Mouse (Mus musculus): Measurements from ENCODE around the gene Limd2. TPM values are rescaled to one million over a fixed set of nuclear protein-coding genes. Genes with fewer than 3 reads are reported as not detected.
"Not testable (repeated sequence)": the region's sequence is repeated elsewhere in the genome, so short reads cannot be mapped to it uniquely, and the experiment has no call there.

Gene Limd2
- polyA plus RNA-seq, 1 experiment from 2014 or later = 216 TPM

DNA sequence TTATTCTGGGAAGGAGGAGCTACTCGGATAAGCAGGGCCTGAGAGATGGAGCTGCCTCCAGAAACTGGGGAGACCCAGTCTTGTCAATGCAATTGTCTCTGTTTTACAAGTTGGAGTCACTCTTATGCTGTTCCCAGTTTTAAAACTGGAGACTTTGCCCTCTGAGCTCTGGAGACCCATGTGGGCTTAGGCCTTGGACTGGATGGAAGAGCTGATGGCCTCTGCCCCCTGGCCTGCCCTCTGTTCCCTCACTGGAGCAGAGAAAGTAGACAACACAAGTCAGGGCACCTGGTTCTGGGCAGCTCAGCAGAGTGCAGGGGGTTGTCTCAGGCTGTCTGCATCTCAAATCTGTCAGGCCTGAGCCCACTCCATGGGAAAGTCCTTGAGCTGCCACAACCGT lies 5.9 kb downstream of the Limd2 start:
- no peak for ATAC-seq (ENCODE audit: low FRiP score, low TSS enrichment)
- Histone ChIP-seq H3K4me3 (ENCODE audit: low read length) (no peak overlapping the region), H3K27me3 (ENCODE audit: control insufficient read depth, insufficient read depth, low read length) (no peaks in the 10 kb centered on the region), H3K4me2 (replicated peaks; ENCODE audit: low read depth, low read length) (no peak overlapping the region), H3K9ac (ENCODE audit: low read depth, low read length) (no peak overlapping the region), H3K4me1 (ENCODE audit: control insufficient read depth, insufficient read depth, low read length) (peaks cover 13% of the 10 kb centered on the region), H3K9me3 (ENCODE audit: control insufficient read depth, low read length) (no peaks in the 10 kb centered on the region), H3K36me3 (ENCODE audit: control insufficient read depth, insufficient read depth, low read length) (peaks cover 84% of the 10 kb centered on the region), H3K27ac (ENCODE audit: low read depth, low read length) (no peak overlapping the region)
- WGBS = 58% methylated on average over 2 of the region's 2 CpGs

- no peak overlapping the region for H3K27ac ChIP-seq (ENCODE audit: low read depth, low read length)
- no peaks in the 10 kb centered on the region for H3K27me3 ChIP-seq (ENCODE audit: control insufficient read depth, insufficient read depth, low read length)
- ATAC-seq (ENCODE audit: low FRiP score, low TSS enrichment) = no peak
- no peak overlapping the region for H3K9ac ChIP-seq (ENCODE audit: low read depth, low read length)
- no peak overlapping the region for H3K4me2 ChIP-seq (replicated peaks; ENCODE audit: low read depth, low read length)
- H3K4me1 ChIP-seq (ENCODE audit: control insufficient read depth, insufficient read depth, low read length) = peaks cover 11% of the 10 kb centered on the region
- H3K36me3 ChIP-seq (ENCODE audit: control insufficient read depth, insufficient read depth, low read length) = peaks cover 91% of the 10 kb centered on the region
- 84% methylated on average over 5 of the region's 5 CpGs for WGBS
- no peak overlapping the region for H3K4me3 ChIP-seq (ENCODE audit: low read length)
- H3K9me3 ChIP-seq (ENCODE audit: control insufficient read depth, low read length) = no peaks in the 10 kb centered on the region
Observed at GRCm38 (mm10) chr11:106154091-106154490, 6.6 kb downstream of the Limd2 start.

DNA sequence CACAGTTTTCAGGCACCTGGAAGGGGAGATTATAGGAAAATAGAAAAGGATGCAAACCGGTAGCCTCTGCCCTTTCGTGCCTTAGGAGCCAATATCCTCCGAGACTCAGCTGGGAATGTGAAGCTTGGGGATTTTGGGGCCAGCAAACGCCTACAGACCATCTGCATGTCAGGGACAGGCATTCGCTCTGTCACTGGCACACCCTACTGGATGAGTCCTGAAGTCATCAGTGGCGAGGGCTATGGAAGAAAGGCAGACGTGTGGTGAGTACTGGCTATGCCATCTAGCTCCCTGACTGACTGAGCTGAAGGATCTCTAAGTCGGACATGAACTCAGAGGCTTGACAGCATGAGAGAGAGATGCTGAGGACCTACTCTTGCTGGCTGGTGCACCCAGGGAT lies 8.5 kb downstream of the Limd2 start:
- Histone ChIP-seq H3K9me3 (ENCODE audit: control insufficient read depth, low read length) (no peaks in the 10 kb centered on the region), H3K36me3 (ENCODE audit: control insufficient read depth, insufficient read depth, low read length) (peaks cover 95% of the 10 kb centered on the region), H3K27ac (ENCODE audit: low read depth, low read length) (no peak overlapping the region), H3K27me3 (ENCODE audit: control insufficient read depth, insufficient read depth, low read length) (no peaks in the 10 kb centered on the region), H3K9ac (ENCODE audit: low read depth, low read length) (no peak overlapping the region), H3K4me3 (ENCODE audit: low read length) (no peak overlapping the region), H3K4me2 (replicated peaks; ENCODE audit: low read depth, low read length) (no peak overlapping the region), H3K4me1 (ENCODE audit: control insufficient read depth, insufficient read depth, low read length) (no peaks in the 10 kb centered on the region)
- ATAC-seq (ENCODE audit: low FRiP score, low TSS enrichment) = no peak
- WGBS = 86% methylated on average over 8 of the region's 8 CpGs

DNA sequence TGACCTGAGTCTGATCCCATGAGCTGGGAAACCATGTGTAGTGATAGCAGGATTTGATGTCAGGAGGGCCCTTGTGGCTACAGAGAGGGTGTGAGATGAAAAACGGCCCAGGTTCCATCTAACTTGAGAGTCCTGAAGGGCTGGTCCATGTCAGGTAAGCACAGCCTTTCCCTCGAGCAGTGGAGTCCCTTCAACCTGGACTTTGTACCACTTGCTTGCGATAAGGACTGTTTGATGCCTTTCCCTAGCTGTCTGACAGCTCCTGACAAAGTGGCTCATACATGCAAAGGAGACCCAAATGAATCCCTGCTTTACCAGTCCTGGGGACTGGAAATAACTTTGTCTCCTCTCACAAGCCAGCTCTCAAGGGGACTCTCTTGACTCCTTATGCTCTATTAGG lies 9.4 kb downstream of the Limd2 start:
- Histone ChIP-seq H3K36me3 (ENCODE audit: control insufficient read depth, insufficient read depth, low read length) (peaks cover 85% of the 10 kb centered on the region), H3K4me2 (replicated peaks; ENCODE audit: low read depth, low read length) (no peak overlapping the region), H3K27ac (ENCODE audit: low read depth, low read length) (no peak overlapping the region), H3K27me3 (ENCODE audit: control insufficient read depth, insufficient read depth, low read length) (no peaks in the 10 kb centered on the region), H3K9ac (ENCODE audit: low read depth, low read length) (no peak overlapping the region), H3K4me1 (ENCODE audit: control insufficient read depth, insufficient read depth, low read length) (no peaks in the 10 kb centered on the region), H3K4me3 (ENCODE audit: low read length) (no peak overlapping the region), H3K9me3 (ENCODE audit: control insufficient read depth, low read length) (no peaks in the 10 kb centered on the region)
- 82% methylated on average over 3 of the region's 3 CpGs for WGBS
- no peak for ATAC-seq (ENCODE audit: low FRiP score, low TSS enrichment)

- no peaks in the 10 kb centered on the region for H3K9me3 ChIP-seq (ENCODE audit: control insufficient read depth, low read length)
- no peaks in the 10 kb centered on the region for H3K27me3 ChIP-seq (ENCODE audit: control insufficient read depth, insufficient read depth, low read length)
- 39% methylated on average over 8 of the region's 8 CpGs for WGBS
- H3K4me1 ChIP-seq (ENCODE audit: control insufficient read depth, insufficient read depth, low read length) = peaks cover 8% of the 10 kb centered on the region; the same call in 1 of the 2 replicates
- H3K4me3 ChIP-seq (ENCODE audit: low read length) = no peak overlapping the region
- peak overlapping the region; percentile 3; the same call in 1 of the 2 replicates for H3K9ac ChIP-seq (ENCODE audit: low read depth, low read length)
- ATAC-seq (ENCODE audit: low FRiP score, low TSS enrichment) = peak; percentile 83; the same call in 1 of the 2 replicates
- H3K4me2 ChIP-seq (replicated peaks; ENCODE audit: low read depth, low read length) = peak overlapping the region; percentile 12; the same call in 1 of the 2 replicates
- H3K27ac ChIP-seq (ENCODE audit: low read depth, low read length) = peak overlapping the region; percentile 81
- H3K36me3 ChIP-seq (ENCODE audit: control insufficient read depth, insufficient read depth, low read length) = peaks cover 26% of the 10 kb centered on the region; the same call in 1 of the 2 replicates
Observed at GRCm38 (mm10) chr11:106134580-106135528, 25.8 kb downstream of the Limd2 start.

DNA sequence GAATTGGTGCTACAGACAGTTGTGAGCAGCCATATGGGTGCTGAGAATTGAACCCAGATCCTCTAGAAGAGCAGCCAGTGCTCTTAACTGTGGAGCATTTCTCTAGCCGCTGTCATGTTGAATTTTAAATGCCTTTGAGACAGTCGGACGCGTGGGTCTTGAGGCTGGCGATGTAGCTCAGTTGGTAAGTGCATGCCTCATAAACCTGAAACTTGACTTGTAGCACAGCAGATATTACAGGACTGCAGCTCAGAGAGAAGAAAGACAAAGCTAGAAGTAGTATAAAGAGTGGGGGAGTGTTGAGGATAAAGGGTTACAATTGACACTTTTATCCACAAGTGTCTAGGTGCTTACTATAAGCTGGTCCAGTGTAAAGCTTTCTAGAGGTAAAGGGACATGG lies 28.1 kb downstream of the Limd2 start:
- Histone ChIP-seq H3K9ac (ENCODE audit: low read depth, low read length) (no peak overlapping the region), H3K9me3 (ENCODE audit: control insufficient read depth, low read length) (no peaks in the 10 kb centered on the region), H3K4me3 (ENCODE audit: low read length) (no peak overlapping the region), H3K27me3 (ENCODE audit: control insufficient read depth, insufficient read depth, low read length) (no peaks in the 10 kb centered on the region), H3K4me1 (ENCODE audit: control insufficient read depth, insufficient read depth, low read length) (peaks cover 8% of the 10 kb centered on the region; the same call in 1 of the 2 replicates), H3K27ac (ENCODE audit: low read depth, low read length) (no peak overlapping the region), H3K36me3 (ENCODE audit: control insufficient read depth, insufficient read depth, low read length) (peaks cover 31% of the 10 kb centered on the region), H3K4me2 (replicated peaks; ENCODE audit: low read depth, low read length) (no peak overlapping the region)
- 59% methylated on average over 5 of the region's 5 CpGs for WGBS
- no peak for ATAC-seq (ENCODE audit: low FRiP score, low TSS enrichment)

- 90% methylated on average over 1 of the region's 1 CpGs for WGBS
Observed at GRCm38 (mm10) chr11:106129477-106129876, 31.2 kb downstream of the Limd2 start.

DNA sequence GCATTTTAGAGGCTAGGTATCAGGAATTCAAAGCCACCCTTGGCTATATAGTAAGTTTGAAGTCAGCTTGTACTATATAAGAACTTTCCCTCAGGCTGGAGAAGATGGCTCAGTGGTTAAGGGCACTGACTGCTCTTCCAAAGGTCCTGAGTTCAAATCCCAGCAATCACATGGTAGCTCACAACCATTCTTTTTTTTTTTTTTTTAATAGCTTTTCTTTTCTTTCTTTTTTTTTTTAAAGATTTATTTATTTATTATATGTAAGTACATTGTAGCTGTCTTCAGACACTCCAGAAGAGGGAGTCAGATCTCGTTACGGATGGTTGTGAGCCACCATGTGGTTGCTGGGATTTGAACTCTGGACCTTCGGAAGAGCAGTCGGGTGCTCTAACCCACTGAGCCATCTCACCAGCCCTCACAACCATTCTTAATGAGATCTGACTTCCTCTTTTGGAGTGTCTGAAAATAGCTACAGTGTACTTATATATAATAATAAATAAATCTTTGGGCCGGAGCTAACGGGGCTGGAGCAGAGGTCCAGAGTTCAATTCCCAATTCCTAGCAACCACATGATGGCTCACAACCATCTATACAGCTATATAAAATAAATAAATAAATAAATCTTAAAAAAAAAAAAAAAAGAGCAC lies 33.8 kb downstream of the Limd2 start:
- not testable (repeated sequence) for H3K9ac ChIP-seq (ENCODE audit: low read depth, low read length); H3K4me2 ChIP-seq (replicated peaks; ENCODE audit: low read depth, low read length); H3K4me3 ChIP-seq (ENCODE audit: low read length); H3K9me3 ChIP-seq (ENCODE audit: control insufficient read depth, low read length); ATAC-seq (ENCODE audit: low FRiP score, low TSS enrichment); H3K4me1 ChIP-seq (ENCODE audit: control insufficient read depth, insufficient read depth, low read length); H3K27me3 ChIP-seq (ENCODE audit: control insufficient read depth, insufficient read depth, low read length); H3K27ac ChIP-seq (ENCODE audit: low read depth, low read length)
- WGBS = 95% methylated on average over 4 of the region's 6 CpGs
- peaks cover 46% of the 10 kb centered on the region for H3K36me3 ChIP-seq (ENCODE audit: control insufficient read depth, insufficient read depth, low read length)

More at GRCm38 (mm10) chr11:106129477-106129876, 31.2 kb downstream of the Limd2 start:
- H3K4me2 ChIP-seq (replicated peaks; ENCODE audit: low read depth, low read length) = no peak overlapping the region
- H3K4me3 ChIP-seq (ENCODE audit: low read length) = no peak overlapping the region
- peaks cover 3% of the 10 kb centered on the region; the same call in 1 of the 2 replicates for H3K4me1 ChIP-seq (ENCODE audit: control insufficient read depth, insufficient read depth, low read length)
- H3K36me3 ChIP-seq (ENCODE audit: control insufficient read depth, insufficient read depth, low read length) = peaks cover 34% of the 10 kb centered on the region
- H3K9me3 ChIP-seq (ENCODE audit: control insufficient read depth, low read length) = no peaks in the 10 kb centered on the region
- H3K27me3 ChIP-seq (ENCODE audit: control insufficient read depth, insufficient read depth, low read length) = no peaks in the 10 kb centered on the region
- no peak overlapping the region for H3K9ac ChIP-seq (ENCODE audit: low read depth, low read length)
- ATAC-seq (ENCODE audit: low FRiP score, low TSS enrichment) = no peak
- no peak overlapping the region for H3K27ac ChIP-seq (ENCODE audit: low read depth, low read length)

DNA sequence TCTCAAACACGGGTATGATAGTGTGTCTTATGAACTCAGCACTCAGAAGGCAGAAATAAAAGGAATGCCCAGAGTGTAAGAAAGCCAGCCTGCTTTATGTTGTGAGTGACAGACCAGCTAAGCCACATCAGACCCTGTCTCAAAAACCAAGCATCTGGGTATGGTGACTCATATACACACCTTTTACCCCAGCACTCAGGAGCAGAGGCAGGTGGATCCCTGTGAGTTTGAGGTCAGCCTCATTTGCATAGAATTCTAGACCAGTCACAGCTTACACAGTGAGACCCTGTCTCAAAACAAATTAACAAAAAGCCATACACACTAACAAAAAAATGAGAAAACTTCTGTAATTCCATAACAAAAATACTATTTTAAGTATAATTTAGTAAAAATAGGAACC lies 34.8 kb downstream of the Limd2 start:
- no peaks in the 10 kb centered on the region for H3K4me1 ChIP-seq (ENCODE audit: control insufficient read depth, insufficient read depth, low read length)
- WGBS = 82% methylated on average over 1 of the region's 1 CpGs
- no peak overlapping the region for H3K27ac ChIP-seq (ENCODE audit: low read depth, low read length)
- H3K36me3 ChIP-seq (ENCODE audit: control insufficient read depth, insufficient read depth, low read length) = peaks cover 51% of the 10 kb centered on the region
- H3K9me3 ChIP-seq (ENCODE audit: control insufficient read depth, low read length) = no peaks in the 10 kb centered on the region
- H3K4me3 ChIP-seq (ENCODE audit: low read length) = no peak overlapping the region
- H3K4me2 ChIP-seq (replicated peaks; ENCODE audit: low read depth, low read length) = no peak overlapping the region
- no peaks in the 10 kb centered on the region for H3K27me3 ChIP-seq (ENCODE audit: control insufficient read depth, insufficient read depth, low read length)
- H3K9ac ChIP-seq (ENCODE audit: low read depth, low read length) = no peak overlapping the region
- ATAC-seq (ENCODE audit: low FRiP score, low TSS enrichment) = no peak
